Mouse (Mus musculus) intestine, postnatal 0 days (tissue): Measurements from ENCODE around the gene Smarcc2. TPM values are rescaled to one million over a fixed set of nuclear protein-coding genes. Genes with fewer than 3 reads are reported as not detected.
A peak's percentile ranks its signal among the peaks of the same experiment; 100 is the strongest.

Experiments
- ATAC-seq: fragments of 200-750 bp; cut with Nextera tagmentation; 2 replicates; pipeline ENCODE4 v1.8.0; 2017; ENCODE audit warnings: mild to moderate bottlenecking, moderate TSS enrichment, moderate library complexity
- H3K27ac ChIP-seq: fragments of 300-500 bp; sonication (generic); 2 replicates; pipeline ENCODE4 v1.5.1; 2014; ENCODE audit warnings: mild to moderate bottlenecking, low read depth, low read length, moderate library complexity
- H3K27me3 ChIP-seq: fragments of 300-500 bp; sonication (generic); replicated peaks from 2 replicates; pipeline ENCODE4 v1.6.1; 2014; ENCODE audit warnings: low read length, mixed read lengths; ENCODE audit not compliant: control insufficient read depth, insufficient read depth
- H3K36me3 ChIP-seq: fragments of 300-500 bp; sonication (generic); 2 replicates; pipeline ENCODE4 v1.6.1; 2014; ENCODE audit warnings: mild to moderate bottlenecking, moderate library complexity; ENCODE audit not compliant: control insufficient read depth, insufficient read depth
- H3K4me1 ChIP-seq: fragments of 300-500 bp; sonication (generic); replicated peaks from 2 replicates; pipeline ENCODE4 v1.6.1; 2014; ENCODE audit warnings: antibody characterized with exemption, low read length, mixed read lengths; ENCODE audit not compliant: control insufficient read depth, insufficient read depth
- H3K4me2 ChIP-seq: fragments of 300-500 bp; sonication (generic); replicated peaks from 2 replicates; pipeline ENCODE4 v1.6.1; 2014; ENCODE audit warnings: low read depth, mild to moderate bottlenecking, moderate library complexity
- H3K4me3 ChIP-seq: fragments of 300-500 bp; sonication (generic); 2 replicates; pipeline ENCODE4 v1.5.1; 2014; ENCODE audit warnings: low read depth, low read length
- H3K9ac ChIP-seq: fragments of 300-500 bp; sonication (generic); 2 replicates; pipeline ENCODE4 v1.6.1; 2014; ENCODE audit warnings: mild to moderate bottlenecking, low read depth, low read length
- H3K9me3 ChIP-seq: fragments of 300-500 bp; sonication (generic); 2 replicates; pipeline ENCODE4 v1.6.1; 2016; ENCODE audit warnings: mixed run types; ENCODE audit not compliant: control insufficient read depth
- CTCF ChIP-seq: sonication (generic); IDR thresholded peaks from 2 replicates; pipeline ENCODE4 v1.5.1; 2016; ENCODE audit warnings: low read depth, mild to moderate bottlenecking, control low read depth, antibody characterized with exemption, moderate library complexity
- whole genome bisulfite sequencing: fragments of 180-500 bp; shearing (Covaris S2); extraction: QIAGEN DNeasy Blood & Tissue Kit; methylation state at CpG from one replicate; pipeline ENCODE4 v1.1.7; 2014; 5-methylcytosine and 5-hydroxymethylcytosine counted together
- polyA plus RNA-seq: library from polyadenylated mRNA; unstranded; fragments of >200 nt; fragmentation: Nextera tagmentation; extraction: Ambion mirVana; gene quantifications from 2 replicates; pipeline ENCODE4 v1.2.1, GENCODE M21; 2015

Gene Smarcc2
- polyA plus RNA-seq, 1 experiment from 2014 or later: 31.6 TPM

DNA sequence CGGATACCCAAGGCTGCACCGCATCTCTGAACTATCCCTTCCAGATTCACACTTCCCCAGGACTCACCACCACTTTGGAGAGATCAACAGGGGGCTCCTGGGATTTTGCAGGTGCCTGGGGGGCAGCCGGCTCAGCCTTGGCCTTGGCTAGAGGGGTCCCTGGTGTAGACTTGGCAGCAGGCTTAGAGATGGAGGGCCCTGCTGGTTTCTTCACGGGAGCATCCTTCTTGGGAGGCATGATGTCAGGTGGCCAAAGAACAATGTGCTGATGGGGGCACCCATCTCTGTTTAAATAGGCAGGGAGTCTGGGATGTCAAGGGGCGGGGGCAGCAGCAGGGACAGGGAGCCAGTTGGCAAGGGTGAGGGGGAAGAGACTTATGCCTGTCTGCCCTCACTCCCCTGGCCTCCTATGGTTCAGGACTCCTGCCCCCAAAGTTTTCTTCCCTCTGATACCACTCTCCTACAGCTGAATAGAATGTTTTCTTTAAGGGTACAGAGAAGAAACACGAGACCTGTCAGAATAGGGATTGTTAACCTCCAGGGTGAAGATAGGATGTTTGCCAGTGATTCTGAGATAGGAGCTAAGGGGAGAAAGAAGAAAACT is 38.2 kb downstream of the Smarcc2 start:
- no peak for TF ChIP-seq CTCF
- Histone ChIP-seq H3K27ac (no peak overlapping the region), H3K27me3 (no peaks in the 10 kb centered on the region), H3K9me3 (no peaks in the 10 kb centered on the region), H3K4me3 (no peak overlapping the region), H3K4me2 (no peak overlapping the region), H3K36me3 (no peaks in the 10 kb centered on the region), H3K9ac (no peak overlapping the region), H3K4me1 (no peaks in the 10 kb centered on the region)
- 58% methylated on average over 6 of the region's 6 CpGs for WGBS
- no peak for ATAC-seq

DNA sequence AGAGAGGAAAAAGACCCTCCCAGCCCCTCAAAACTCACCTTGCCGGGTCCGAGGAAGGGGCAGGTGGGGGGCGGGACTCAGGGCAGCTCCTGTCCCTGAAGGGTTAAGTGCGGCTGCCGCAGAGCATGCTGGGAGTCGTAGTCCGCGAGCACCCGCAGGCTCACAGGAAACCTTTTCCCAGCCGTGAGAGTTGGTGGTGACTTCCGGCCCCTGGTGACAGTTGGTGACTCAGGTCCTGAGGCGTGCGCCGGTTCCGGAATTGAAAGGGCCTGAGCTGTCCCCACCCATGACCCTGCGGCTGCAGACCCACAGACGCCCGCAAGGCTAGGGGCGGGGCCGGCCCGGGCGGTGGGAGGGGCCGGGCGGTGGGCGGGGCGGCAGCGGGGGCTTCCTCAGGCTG is 39.5 kb downstream of the Smarcc2 start, which contains the start of gene Myl6b:
TSS of gene Myl6b (minus strand) at position 96 of the 400 bp plus-strand sequence.
- H3K36me3 ChIP-seq: no peaks in the 10 kb centered on the region
- peak within 1 kb of the TSS; percentile 77 for H3K4me2 ChIP-seq
- ATAC-seq: peak; percentile 88
- H3K4me3 ChIP-seq: peak within 1 kb of the TSS; percentile 53
- TF ChIP-seq CTCF: no peak
- no peaks in the 10 kb centered on the region for H3K9me3 ChIP-seq
- H3K27ac ChIP-seq: peak within 1 kb of the TSS; percentile 86
- WGBS: under 1% methylated on average over 27 of the region's 27 CpGs
- H3K9ac ChIP-seq: peak within 1 kb of the TSS; percentile 40
- no peaks in the 10 kb centered on the region for H3K4me1 ChIP-seq
- no peaks in the 10 kb centered on the region for H3K27me3 ChIP-seq

DNA sequence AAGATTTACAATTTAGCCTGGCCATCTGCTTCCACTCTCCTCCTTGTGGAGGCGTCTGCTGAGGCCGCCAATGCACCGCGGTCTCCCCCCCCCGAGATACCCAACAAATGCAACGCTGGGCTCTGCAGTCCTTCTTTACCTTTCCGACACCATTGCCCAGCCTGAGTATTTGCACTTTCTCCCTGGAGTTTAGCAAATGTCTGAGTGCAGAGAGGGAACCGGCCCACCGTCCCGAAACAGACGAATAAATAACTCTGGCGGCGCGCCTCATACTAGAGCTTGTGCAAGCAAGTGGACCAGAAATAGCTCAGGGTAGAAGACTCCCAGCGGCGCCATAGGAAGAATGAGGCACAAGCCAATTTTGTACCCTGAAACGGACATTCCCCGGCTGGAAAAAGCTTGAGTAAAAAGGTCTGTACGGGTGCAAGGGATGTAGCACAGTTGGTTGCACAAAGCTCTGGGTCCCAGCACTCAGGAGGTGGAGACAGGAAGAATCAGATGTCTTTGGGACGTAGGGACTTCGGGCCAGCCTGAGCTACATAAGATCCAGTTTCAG is 40.1 kb downstream of the Smarcc2 start:
- no peaks in the 10 kb centered on the region for H3K9me3 ChIP-seq
- under 1% methylated on average over 21 of the region's 21 CpGs for WGBS
- TF ChIP-seq CTCF: no peak
- H3K4me1 ChIP-seq: no peaks in the 10 kb centered on the region
- peak overlapping the region; percentile 86 for H3K27ac ChIP-seq
- peak overlapping the region; percentile 40 for H3K9ac ChIP-seq
- H3K4me3 ChIP-seq: peak overlapping the region; percentile 53
- no peaks in the 10 kb centered on the region for H3K27me3 ChIP-seq
- ATAC-seq: peak; percentile 21
- peak overlapping the region; percentile 77 for H3K4me2 ChIP-seq
- no peaks in the 10 kb centered on the region for H3K36me3 ChIP-seq

DNA sequence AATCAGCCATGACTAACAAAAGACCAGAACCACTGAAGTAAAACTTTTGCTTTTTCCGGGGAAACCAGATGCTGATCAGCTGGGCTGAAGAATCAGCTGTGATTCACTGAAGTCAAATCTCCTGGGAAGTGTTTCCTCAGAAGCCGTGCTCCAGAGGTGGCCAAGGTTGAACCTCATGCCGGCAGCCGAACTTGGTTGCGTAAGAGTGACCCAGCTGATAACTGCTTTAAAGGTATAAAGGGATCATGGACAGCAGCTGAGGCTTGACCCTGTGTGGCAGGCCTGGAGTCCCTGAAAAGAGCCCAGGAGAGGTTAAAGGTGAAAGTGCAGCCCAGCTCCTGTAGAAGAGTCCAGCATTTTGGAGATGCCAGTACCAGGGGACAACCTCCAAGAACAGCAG is 43.3 kb downstream of the Smarcc2 start:
- no peak; the same call in 1 of the 2 replicates for ATAC-seq
- peak overlapping the region; percentile 24; the same call in 1 of the 2 replicates for H3K27ac ChIP-seq

DNA sequence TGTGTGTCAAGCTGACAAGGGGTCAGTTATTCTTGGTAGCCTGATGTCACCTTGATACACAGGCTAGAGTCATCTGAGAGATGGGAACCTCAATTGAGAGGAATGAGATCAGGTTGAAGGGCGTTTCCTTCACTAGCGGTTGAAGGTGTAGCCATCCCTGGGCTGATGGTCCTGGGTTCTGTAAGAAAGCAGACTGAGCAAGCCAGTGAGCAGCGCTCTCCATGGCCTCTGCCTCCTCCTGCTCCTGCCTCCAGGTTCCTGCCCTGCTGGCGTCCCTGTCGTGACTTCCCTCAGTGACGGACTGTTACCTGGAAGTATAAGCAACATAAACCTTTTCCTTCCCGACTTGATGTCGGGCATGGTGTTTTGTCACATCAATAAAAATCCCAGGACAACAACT is 44.5 kb downstream of the Smarcc2 start:
- no peaks in the 10 kb centered on the region for H3K36me3 ChIP-seq
- H3K4me3 ChIP-seq: no peak overlapping the region
- 84% methylated on average over 8 of the region's 8 CpGs for WGBS
- H3K9ac ChIP-seq: no peak overlapping the region
- no peak overlapping the region for H3K4me2 ChIP-seq
- no peak for ATAC-seq
- no peaks in the 10 kb centered on the region; the same call in 1 of the 2 replicates for H3K4me1 ChIP-seq
- no peak overlapping the region for H3K27ac ChIP-seq
- no peaks in the 10 kb centered on the region for H3K9me3 ChIP-seq
- no peak for TF ChIP-seq CTCF
- no peaks in the 10 kb centered on the region for H3K27me3 ChIP-seq

More for the DNA sequence above, 43.3 kb downstream of the Smarcc2 start:
- H3K9me3 ChIP-seq: no peaks in the 10 kb centered on the region
- no peak overlapping the region for H3K9ac ChIP-seq
- H3K27me3 ChIP-seq: no peaks in the 10 kb centered on the region
- H3K4me2 ChIP-seq: no peak overlapping the region
- no peaks in the 10 kb centered on the region; the same call in 1 of the 2 replicates for H3K4me1 ChIP-seq
- WGBS: 31% methylated on average over 5 of the region's 5 CpGs
- no peak overlapping the region for H3K4me3 ChIP-seq
- H3K36me3 ChIP-seq: no peaks in the 10 kb centered on the region
- TF ChIP-seq CTCF: no peak

DNA sequence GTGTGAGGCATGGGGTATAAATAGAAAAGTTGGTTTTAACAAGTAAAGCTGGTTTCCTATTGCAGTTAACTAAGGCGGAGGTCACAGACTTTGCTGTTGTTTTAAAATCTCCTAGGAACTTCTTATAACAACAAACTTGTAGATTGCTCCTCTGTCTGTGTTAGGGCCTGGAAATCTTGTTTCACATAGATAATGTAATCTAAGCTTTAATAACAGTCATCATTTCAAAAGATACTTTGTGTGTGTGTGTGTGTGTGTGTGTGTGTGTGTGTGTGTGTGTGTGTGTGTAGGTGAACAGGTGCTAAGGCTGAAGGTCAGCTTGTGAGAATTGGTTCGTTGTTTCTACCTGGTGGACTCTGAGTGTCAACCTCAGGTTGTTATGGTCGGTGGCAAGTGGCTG is 45.0 kb downstream of the Smarcc2 start:
- Histone ChIP-seq H3K27me3 (no peaks in the 10 kb centered on the region), H3K9me3 (no peaks in the 10 kb centered on the region), H3K9ac (no peak overlapping the region), H3K4me2 (no peak overlapping the region), H3K4me3 (no peak overlapping the region), H3K4me1 (no peaks in the 10 kb centered on the region; the same call in 1 of the 2 replicates), H3K27ac (no peak overlapping the region), H3K36me3 (no peaks in the 10 kb centered on the region)
- no peak for TF ChIP-seq CTCF
- no peak for ATAC-seq
- 67% methylated on average over 3 of the region's 3 CpGs for WGBS
